Mouse (Mus musculus): ENCODE data around the gene Gatm.
A peak's percentile ranks its signal among the peaks of the same experiment; 100 is the strongest.

The Gatm gene

GRCm38 (mm10) chr2:122610746-122611653 lies at the start of gene Gatm:
Gene Gatm (minus strand): TSS chr2:122611303.
- peak; percentile 75 for DNase-seq (ENCODE audit: extremely low spot score)

- DNase-seq (ENCODE audit: extremely low spot score) = no peak
Observed at GRCm38 (mm10) chr2:122659825-122660224, 48.7 kb upstream of the Gatm start.

DNA sequence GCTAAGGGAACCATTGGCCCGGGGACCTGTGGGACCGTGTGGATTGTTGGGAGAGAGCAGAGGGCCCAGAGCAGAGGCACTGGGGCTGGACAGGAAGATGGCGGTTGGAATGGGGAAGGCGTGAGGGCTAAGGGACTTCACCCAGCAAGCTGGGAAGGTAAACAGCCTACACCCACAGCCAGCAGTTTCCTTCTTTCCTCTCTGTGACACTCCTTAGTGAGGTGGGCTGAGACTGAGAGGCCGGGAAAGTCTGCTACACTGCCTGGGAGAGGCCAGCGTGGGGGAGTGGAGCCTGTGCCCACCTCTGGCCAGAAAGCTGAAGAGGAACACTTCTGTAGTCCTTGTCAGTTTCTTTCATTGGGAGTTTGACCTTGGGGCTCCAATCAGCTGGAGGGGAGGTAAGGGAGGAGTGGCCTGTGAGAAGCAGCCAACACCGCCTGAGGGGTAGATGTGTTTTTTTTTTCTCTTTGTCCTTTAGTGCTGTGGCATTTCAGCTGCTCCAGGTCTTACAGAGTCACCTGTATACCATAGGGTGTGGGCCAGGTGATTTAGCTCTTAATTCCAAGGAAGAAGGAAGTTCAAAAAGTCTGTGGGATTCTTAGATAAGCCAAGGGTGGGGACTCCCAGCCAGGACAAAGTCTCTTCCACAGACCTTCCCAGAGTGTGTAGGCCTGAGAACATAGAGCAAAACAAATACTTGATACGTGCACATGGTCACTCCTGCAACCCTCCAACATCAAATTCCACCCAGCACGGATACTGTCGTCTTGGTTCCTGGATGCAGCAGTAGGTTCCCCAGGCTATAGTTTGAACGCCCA lies 46.8 kb upstream of the Gatm start:
- no peak for DNase-seq (ENCODE audit: extremely low spot score)

GRCm38 (mm10) chr2:122656767-122657166 lies 45.7 kb upstream of the Gatm start:
- DNase-seq (ENCODE audit: extremely low spot score) = no peak

DNA sequence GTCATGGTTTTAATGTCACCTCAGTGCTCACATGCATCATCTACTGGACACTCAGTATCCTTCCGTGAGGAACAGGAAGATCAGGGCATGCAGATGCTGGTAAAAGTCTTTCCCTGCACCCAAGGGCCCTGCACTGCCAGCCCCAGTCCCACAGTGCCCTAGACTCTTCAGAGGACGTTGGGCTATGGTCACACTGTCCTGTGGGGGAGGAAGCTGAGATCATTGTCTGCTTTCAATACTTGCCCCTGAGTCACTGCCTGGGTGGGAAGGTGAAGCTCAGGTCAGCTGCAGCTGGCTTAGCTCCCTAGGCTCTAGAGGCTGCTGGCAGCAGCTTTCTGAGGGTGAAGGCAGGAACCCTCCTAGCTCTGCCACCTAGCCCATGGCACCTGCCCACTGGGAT lies 44.9 kb upstream of the Gatm start:
- DNase-seq (ENCODE audit: extremely low spot score) = no peak

- DNase-seq (ENCODE audit: extremely low spot score) = no peak
Observed at GRCm38 (mm10) chr2:122652096-122653084, 41.3 kb upstream of the Gatm start.

GRCm38 (mm10) chr2:122638673-122639072 lies 27.6 kb upstream of the Gatm start:
- DNase-seq (ENCODE audit: extremely low spot score) = no peak

GRCm38 (mm10) chr2:122638029-122638428 lies 26.9 kb upstream of the Gatm start:
- no peak for DNase-seq (ENCODE audit: extremely low spot score)

DNA sequence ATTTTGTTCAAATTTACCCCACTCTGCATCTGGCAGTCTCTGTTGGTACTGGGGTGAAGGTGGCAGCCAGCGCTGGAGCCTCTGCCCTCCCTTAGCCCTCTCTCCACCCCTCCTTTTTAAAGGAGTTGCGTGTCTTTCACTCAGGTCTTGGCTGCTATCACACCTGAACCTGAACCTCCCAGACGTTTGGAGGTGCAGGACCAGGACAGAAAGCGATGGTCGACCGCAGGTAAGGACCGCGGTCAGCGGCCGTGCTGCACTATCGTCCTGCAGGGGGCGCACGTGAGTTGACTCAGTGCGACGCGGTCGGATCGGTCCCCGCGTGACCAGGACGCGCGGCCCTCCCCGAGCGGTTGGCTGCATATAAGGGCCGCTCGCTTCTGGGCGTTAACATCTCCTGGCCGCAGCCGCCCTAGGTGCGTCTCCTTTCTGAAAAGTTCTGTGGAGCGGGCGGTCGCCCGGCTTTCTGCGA lies 26.5 kb upstream of the Gatm start:
- DNase-seq (ENCODE audit: extremely low spot score) = peak; percentile 65

- no peak for DNase-seq (ENCODE audit: extremely low spot score)
Observed at GRCm38 (mm10) chr2:122636686-122637085, 25.6 kb upstream of the Gatm start, which contains the start of gene AA467197. Gene AA467197 (plus strand): TSS chr2:122636986.

DNA sequence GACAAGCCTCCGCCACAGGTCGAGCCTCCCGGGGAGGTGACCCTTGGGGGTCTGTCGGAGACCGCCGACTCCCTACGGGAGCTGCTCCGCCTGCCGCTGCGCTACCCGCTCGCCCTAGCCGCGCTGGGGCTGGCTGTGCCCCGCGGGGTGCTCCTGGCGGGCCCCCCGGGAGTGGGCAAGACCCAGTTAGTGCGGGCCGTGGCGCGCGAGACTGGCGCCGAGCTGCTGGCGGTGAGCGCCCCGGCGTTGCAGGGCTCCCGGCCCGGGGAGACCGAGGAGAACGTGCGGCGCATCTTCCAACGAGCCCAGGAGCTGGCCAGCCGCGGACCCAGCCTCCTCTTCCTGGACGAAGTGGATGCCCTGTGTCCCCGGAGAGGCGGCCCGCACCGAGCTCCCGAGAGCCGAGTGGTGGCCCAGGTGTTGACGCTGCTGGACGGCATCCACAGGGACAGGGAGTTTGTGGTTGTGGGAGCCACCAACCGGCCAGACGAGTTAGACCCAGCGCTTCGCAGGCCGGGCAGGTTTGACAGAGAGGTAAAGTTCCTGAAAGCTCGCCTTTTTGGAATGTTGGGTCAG lies 20.2 kb upstream of the Gatm start:
- DNase-seq (ENCODE audit: extremely low spot score) = peak; percentile 65

DNA sequence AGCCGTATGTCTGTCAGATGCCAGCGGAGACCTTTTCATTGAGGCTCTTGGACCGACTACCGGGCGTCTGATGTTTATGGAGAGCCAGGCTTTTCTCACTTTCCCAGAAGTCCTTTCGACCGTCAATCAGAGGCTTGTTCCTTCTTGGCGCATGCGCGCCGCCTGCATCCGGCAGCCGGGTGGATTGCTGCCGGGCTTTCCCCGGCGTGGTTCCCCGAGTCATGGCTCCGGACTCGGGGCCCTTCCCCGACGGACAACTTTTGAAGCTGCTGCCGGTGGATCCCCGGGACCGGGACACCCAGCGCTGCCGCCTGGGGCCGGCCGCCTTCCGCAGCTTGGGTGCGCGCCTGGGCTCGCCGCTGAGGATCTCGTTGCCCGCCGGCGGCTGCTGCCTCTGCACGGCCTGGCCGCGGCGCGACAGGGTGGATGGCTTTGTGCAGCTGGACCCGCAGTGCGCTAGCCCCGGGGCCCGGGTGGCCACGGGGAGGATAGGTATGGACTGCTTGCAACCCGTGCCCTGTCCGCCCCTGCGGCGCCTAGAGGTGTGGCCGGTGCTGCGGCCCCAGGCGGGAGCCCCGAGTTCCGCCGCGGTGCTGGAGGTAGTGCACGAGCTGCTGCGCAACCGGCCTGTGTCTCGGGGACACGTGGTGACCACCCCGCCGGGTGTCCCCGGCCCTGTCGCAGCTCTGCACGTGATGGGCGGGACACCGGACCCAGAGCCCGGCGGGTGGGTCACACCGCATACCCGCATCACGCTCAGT lies 19.5 kb upstream of the Gatm start:
- peak; percentile 82 for DNase-seq (ENCODE audit: extremely low spot score)

DNA sequence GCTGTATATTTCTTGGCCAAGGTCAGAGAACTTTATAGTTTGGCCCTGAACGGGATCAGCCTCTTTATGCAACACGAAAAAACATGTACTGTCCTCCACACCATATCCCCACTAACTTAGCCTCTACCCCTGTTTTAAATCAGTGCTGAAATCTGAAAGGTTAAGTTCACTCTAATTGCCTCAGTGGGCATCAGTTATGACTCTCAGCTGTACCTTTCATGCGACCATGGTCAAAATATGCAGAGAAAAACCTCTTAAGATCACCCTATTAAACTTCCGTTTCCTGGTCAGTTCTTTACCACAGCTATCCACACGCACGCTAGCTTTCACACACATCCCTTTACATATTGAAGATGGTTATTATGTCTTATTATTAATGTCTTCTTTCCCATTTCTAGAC lies 18.8 kb upstream of the Gatm start:
- no peak for DNase-seq (ENCODE audit: extremely low spot score)

DNA sequence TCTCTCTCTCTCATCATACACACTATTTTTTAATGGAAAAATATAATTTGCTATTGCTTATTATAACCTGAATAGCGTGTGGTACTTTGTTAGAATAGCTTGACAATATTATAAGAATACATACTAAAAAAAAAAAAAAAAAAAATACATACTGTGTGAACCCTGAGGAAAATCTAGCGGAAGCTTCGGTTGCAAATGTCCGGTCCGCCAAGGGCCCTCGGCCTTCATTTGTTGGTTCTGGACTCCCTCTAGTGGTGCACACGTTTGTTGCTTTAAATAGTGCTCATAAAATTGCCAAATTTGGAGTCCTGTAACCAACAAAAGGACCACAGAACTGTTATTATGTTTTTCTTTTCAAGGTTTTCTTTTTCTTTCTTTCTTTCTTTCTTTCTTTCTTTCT lies 17.9 kb upstream of the Gatm start:
- peak; percentile 68 for DNase-seq (ENCODE audit: extremely low spot score)

- no peak for DNase-seq (ENCODE audit: extremely low spot score)
Observed at GRCm38 (mm10) chr2:122625930-122626329, 14.8 kb upstream of the Gatm start.

GRCm38 (mm10) chr2:122621337-122622110 lies 10.4 kb upstream of the Gatm start:
- DNase-seq (ENCODE audit: extremely low spot score) = no peak

- DNase-seq (ENCODE audit: extremely low spot score) = no peak
Observed at GRCm38 (mm10) chr2:122618719-122619118, 7.6 kb upstream of the Gatm start.

- DNase-seq (ENCODE audit: extremely low spot score) = no peak
Observed at GRCm38 (mm10) chr2:122617792-122618191, 6.7 kb upstream of the Gatm start.

- no peak for DNase-seq (ENCODE audit: extremely low spot score)
Observed at GRCm38 (mm10) chr2:122616237-122616636, 5.1 kb upstream of the Gatm start.

- DNase-seq (ENCODE audit: extremely low spot score) = no peak
Observed at GRCm38 (mm10) chr2:122611654-122611973, 511 bp upstream of the Gatm start.
